In genomic region chr4:130246132-130246531, GRCm38 (mm10) we compare ENCODE assay signal across 9 mouse cellular contexts. TPM values are rescaled to one million over a fixed set of nuclear protein-coding genes. Genes with fewer than 3 reads are reported as not detected.
DNase-seq lines count a peak whose midpoint lies in the region; ATAC-seq lines count a peak whose summit lies in the region.
"Had no signal": no experiment of that assay in that cellular context is flagged by ENCODE, and none has a peak within 500 bp of the region (broad histone marks: within the 10 kb centered on the region; RNA-seq: fewer than 3 reads in every experiment).

No protein-coding gene starts in this region.

- no peak overlapping the region for H3K27ac ChIP-seq in liver, embryonic 12.5 days
- H3K27ac ChIP-seq in intestine, embryonic 15.5 days = no peak overlapping the region
- no peak overlapping the region for H3K27ac ChIP-seq in limb, embryonic 11.5 days (replicated peaks; ENCODE audit: low read depth, low read length)

- H3K36me3 ChIP-seq in liver, embryonic 12.5 days = no peaks in the 10 kb centered on the region
- H3K36me3 ChIP-seq in intestine, embryonic 15.5 days = no peaks in the 10 kb centered on the region
- H3K36me3 ChIP-seq in limb, embryonic 11.5 days (ENCODE audit: control insufficient read depth, insufficient read depth, low read length) = no peaks in the 10 kb centered on the region

- H3K4me3 ChIP-seq in liver, embryonic 12.5 days = no peak overlapping the region
- no peak overlapping the region for H3K4me3 ChIP-seq in intestine, embryonic 15.5 days (replicated peaks)
- H3K4me3 ChIP-seq in limb, embryonic 11.5 days (ENCODE audit: low read depth, low read length) = no peak overlapping the region

- no peaks in the 10 kb centered on the region for H3K9me3 ChIP-seq in liver, embryonic 12.5 days (replicated peaks)
- H3K9me3 ChIP-seq in intestine, embryonic 15.5 days = no peaks in the 10 kb centered on the region
- no peaks in the 10 kb centered on the region for H3K9me3 ChIP-seq in limb, embryonic 11.5 days (ENCODE audit: control insufficient read depth, low read length)

- peaks cover 32% of the 10 kb centered on the region for H3K27me3 ChIP-seq in liver, embryonic 12.5 days (replicated peaks)
- no peaks in the 10 kb centered on the region for H3K27me3 ChIP-seq in intestine, embryonic 15.5 days (replicated peaks)
- no peaks in the 10 kb centered on the region for H3K27me3 ChIP-seq in limb, embryonic 11.5 days (ENCODE audit: control insufficient read depth, insufficient read depth, low read length)

- DNase-seq in liver = peak; percentile 89
- peak; percentile 24 for DNase-seq in brain, embryonic 18.5 days (ENCODE audit: low read depth, low spot score)
- DNase-seq in fat pad, adult 2 months (ENCODE audit: extremely low read depth, low read depth, low spot score) = peak; percentile 19
- DNase-seq in limb, embryonic 11.5 days (ENCODE audit: low spot score) = peak; percentile 91
- DNase-seq in ovary, adult 18-20 months (ENCODE audit: low spot score) = peak; percentile 37
- peak; percentile 64 for DNase-seq in thymus, postnatal 0 days (ENCODE audit: low spot score)

- peaks cover 63% of the 10 kb centered on the region for H3K4me1 ChIP-seq in liver, embryonic 12.5 days
- no peaks in the 10 kb centered on the region for H3K4me1 ChIP-seq in intestine, embryonic 15.5 days (replicated peaks)
- no peaks in the 10 kb centered on the region; the same call in 1 of the 2 replicates for H3K4me1 ChIP-seq in limb, embryonic 11.5 days (ENCODE audit: control insufficient read depth, insufficient read depth, low read length)

- no peak for ATAC-seq in liver, embryonic 12.5 days
- peak; percentile 77 for ATAC-seq in intestine, embryonic 15.5 days
- no peak for ATAC-seq in limb, embryonic 11.5 days (ENCODE audit: insufficient number of reproducible peaks, low FRiP score, low TSS enrichment, low read depth)

- H3K4me2 ChIP-seq in liver, embryonic 12.5 days = no peak overlapping the region
- H3K4me2 ChIP-seq in intestine, embryonic 15.5 days (replicated peaks) = no peak overlapping the region
- no peak overlapping the region for H3K4me2 ChIP-seq in limb, embryonic 11.5 days (ENCODE audit: low read depth, severe bottlenecking)

- 2% methylated on average over 6 of the region's 6 CpGs for WGBS in liver, embryonic 12.5 days (ENCODE audit: insufficient replicate concordance)
- 2% methylated on average over 6 of the region's 6 CpGs for WGBS in intestine, embryonic 15.5 days
- WGBS in limb, embryonic 11.5 days = 2% methylated on average over 6 of the region's 6 CpGs

- no peak overlapping the region for H3K9ac ChIP-seq in liver, embryonic 12.5 days
- H3K9ac ChIP-seq in intestine, embryonic 15.5 days = no peak overlapping the region
- no peak overlapping the region for H3K9ac ChIP-seq in limb, embryonic 11.5 days (ENCODE audit: low read length)

RNA-seq across cellular contexts. Expression of gene Gm853, which starts 23.9 kb away (rescaled TPM):
- not detected in 2 replicates for polyA plus RNA-seq in liver, embryonic 12.5 days (2016; fragmentation: Nextera tagmentation; extraction: Ambion mirVana)
- polyA plus RNA-seq in intestine, embryonic 15.5 days (2015; fragmentation: Nextera tagmentation; extraction: Ambion mirVana) = not detected in 2 replicates
- not detected in 2 replicates for polyA plus RNA-seq in limb, embryonic 11.5 days (2014; fragmentation: Nextera tagmentation; extraction: Ambion mirVana)
- polyA plus RNA-seq in thymus, postnatal 0 days (2015; fragmentation: Nextera tagmentation; extraction: Ambion mirVana) = 0.05 TPM in 1 of 2 replicates, not detected in the other
- polyA plus RNA-seq: stomach, embryonic 14.5 days had no signal

RNA-seq across cellular contexts. Expression of gene Serinc2, which starts 32.9 kb away (rescaled TPM):
- 1.7 and 3.1 TPM in 2 replicates for polyA plus RNA-seq in liver, embryonic 12.5 days (2016; fragmentation: Nextera tagmentation; extraction: Ambion mirVana)
- polyA plus RNA-seq in intestine, embryonic 15.5 days (2015; fragmentation: Nextera tagmentation; extraction: Ambion mirVana) = 20.0 and 21.0 TPM in 2 replicates
- 123 and 136 TPM in 2 replicates for polyA plus RNA-seq in limb, embryonic 11.5 days (2014; fragmentation: Nextera tagmentation; extraction: Ambion mirVana)
- 8.3 and 9.4 TPM in 2 replicates for polyA plus RNA-seq in thymus, postnatal 0 days (2015; fragmentation: Nextera tagmentation; extraction: Ambion mirVana)

Comparison
In these comparisons a context has a peak if more than half of its experiments do, and no peak if none do; other contexts are left out.
1. DNase-seq: peak in every context shown above with its lines; median percentile 91 in limb, embryonic 11.5 days; 89 in liver; 64 in thymus, postnatal 0 days; 37 in ovary, adult 18-20 months; 24 in brain, embryonic 18.5 days; 19 in fat pad, adult 2 months.